Comparison of ENCODE assay signal across 27 mouse cellular contexts in genomic region chrX:141884336-141885048, GRCm38 (mm10). TPM values are rescaled to one million over a fixed set of nuclear protein-coding genes. Genes with fewer than 3 reads are reported as not detected.
DNase-seq lines count a peak whose midpoint lies in the region; ATAC-seq and TF ChIP-seq lines count a peak whose summit lies in the region.
"Had no signal": no experiment of that assay in that cellular context is flagged by ENCODE, and none has a peak within 500 bp of the region (broad histone marks: within the 10 kb centered on the region; RNA-seq: fewer than 3 reads in every experiment).

No protein-coding gene starts in this region.

- H3K36me3 ChIP-seq in kidney, embryonic 16.5 days (ENCODE audit: insufficient read depth, low read length), result no peaks in the 10 kb centered on the region
- H3K36me3 ChIP-seq: forebrain, embryonic 15.5 days; heart, embryonic 15.5 days; hindbrain, embryonic 13.5 days had no signal

- no peak overlapping the region for H3K4me3 ChIP-seq in kidney, embryonic 16.5 days (ENCODE audit: low read length)
- H3K4me3 ChIP-seq: forebrain, embryonic 15.5 days; heart, adult 2 months; heart, embryonic 15.5 days; hindbrain, embryonic 13.5 days had no signal

- H3K27me3 ChIP-seq in kidney, embryonic 16.5 days (ENCODE audit: insufficient read depth, low read length), result peaks cover 6% of the 10 kb centered on the region; the same call in 1 of the 2 replicates
- H3K27me3 ChIP-seq: forebrain, embryonic 15.5 days; heart, embryonic 15.5 days had no signal

- ATAC-seq in kidney, embryonic 16.5 days (ENCODE audit: low FRiP score, low TSS enrichment), result peak; percentile 77
- ATAC-seq: forebrain, embryonic 15.5 days; hindbrain, postnatal 0 days had no signal

- 34% methylated on average over 4 of the region's 4 CpGs for WGBS in kidney, embryonic 16.5 days

- DNase-seq in embryo, embryonic 11 days, result peak; percentile 6
- no peak for DNase-seq in embryo, embryonic 10 days (ENCODE audit: low spot score)
- DNase-seq in kidney, postnatal 36 days, result no peak
- DNase-seq in brain, embryonic 14.5 days (ENCODE audit: low read depth), result peak; percentile 6
- DNase-seq in mesoderm, embryonic 11.5 days (ENCODE audit: low read depth, low spot score), result peak; percentile 45
- no peak for DNase-seq in gastrocnemius, adult 18-20 months (ENCODE audit: low spot score)
- DNase-seq: adrenal gland, postnatal 10 days; cerebellum, adult 11-12 months; cerebellum, adult 9-10 months; cerebellum, postnatal 25 days; gastrocnemius, postnatal 14 days; heart, adult 2 months; heart, postnatal 14 days had no signal

- H3K9me3 ChIP-seq in kidney, embryonic 16.5 days (ENCODE audit: low read length), result no peaks in the 10 kb centered on the region
- H3K9me3 ChIP-seq: forebrain, embryonic 15.5 days; heart, embryonic 15.5 days; hindbrain, embryonic 13.5 days had no signal

- H3K4me2 ChIP-seq in kidney, embryonic 16.5 days (replicated peaks; ENCODE audit: low read depth, low read length), result no peak overlapping the region
- H3K4me2 ChIP-seq: forebrain, embryonic 15.5 days; heart, embryonic 11.5 days; heart, embryonic 15.5 days; hindbrain, embryonic 13.5 days had no signal

- H3K4me1 ChIP-seq in kidney, embryonic 16.5 days (ENCODE audit: insufficient read depth, low read length), result no peaks in the 10 kb centered on the region
- H3K4me1 ChIP-seq: forebrain, embryonic 15.5 days; heart, embryonic 15.5 days; hindbrain, embryonic 13.5 days had no signal

- no peak for TF ChIP-seq POLR2A in brain, embryonic 14.5 days (IDR thresholded peaks at IDR 0.05; ENCODE audit: borderline replicate concordance, extremely low read depth, insufficient read depth, insufficient read length, poor library complexity, severe bottlenecking)

- H3K27ac ChIP-seq in kidney, embryonic 16.5 days (ENCODE audit: low read length), result no peak overlapping the region
- H3K27ac ChIP-seq: forebrain, embryonic 15.5 days; heart, adult 2 months; heart, embryonic 15.5 days; hindbrain, embryonic 13.5 days; hindbrain, postnatal 0 days had no signal

- no peak overlapping the region for H3K9ac ChIP-seq in kidney, embryonic 16.5 days (replicated peaks; ENCODE audit: low read length)
- H3K9ac ChIP-seq: forebrain, embryonic 15.5 days; heart, embryonic 15.5 days; hindbrain, embryonic 13.5 days had no signal

- TF ChIP-seq CTCF in brain, embryonic 14.5 days (IDR thresholded peaks at IDR 0.05; ENCODE audit: borderline replicate concordance, extremely low read depth, insufficient read depth, insufficient read length), result no peak

RNA-seq across cellular contexts. Expression of gene Gm15294, which starts 9.5 kb away (rescaled TPM):
- polyA plus RNA-seq in kidney, embryonic 16.5 days (2015; fragmentation: Nextera tagmentation; extraction: Ambion mirVana), result not detected in 2 replicates
- not detected in 2 replicates for polyA plus RNA-seq in brain, embryonic 14.5 days (2012; rRNA removed)
- total RNA-seq in gastrocnemius, adult 18-20 months (2021), result under 1 TPM in 1 of 2 experiments, not detected in 1; 0.23 TPM
- total RNA-seq: adrenal gland, postnatal 10 days; adrenal gland, postnatal 4 days; gastrocnemius, postnatal 14 days; heart, adult 2 months; heart, postnatal 14 days; hematopoietic stem cell, adult 5-6 weeks; hindbrain, postnatal 0 days; MEL had no signal
- polyA plus RNA-seq: C2C12; cortical plate, adult 2 months; forebrain, embryonic 11.5 days; forebrain, embryonic 15.5 days; frontal cortex, adult 2 months; gonadal fat pad, adult 2 months; heart, adult 2 months; heart, embryonic 11.5 days; heart, embryonic 15.5 days; hindbrain, embryonic 13.5 days; hindbrain, postnatal 0 days had no signal

Comparison
In these comparisons a context has a peak if more than half of its experiments do, and no peak if none do; other contexts are left out.
1. DNase-seq: peak in embryo, embryonic 11 days (single experiment), brain, embryonic 14.5 days (single experiment) and mesoderm, embryonic 11.5 days (single experiment); none in embryo, embryonic 10 days (single experiment), kidney, postnatal 36 days (0 of 2) and gastrocnemius, adult 18-20 months (single experiment).